Mouse (Mus musculus) megakaryocyte, embryonic 14.5 days (primary cell): ENCODE data around the gene Trmo.

ENCODE experiments used
- FLI1 ChIP-seq: IDR thresholded peaks from 2 replicates; pipeline ENCODE4 v1.6.1; 2012; ENCODE audit warnings: low read length, inconsistent platforms, mixed read lengths
- GATA1 ChIP-seq: IDR thresholded peaks from 3 replicates; pipeline ENCODE4 v1.6.1; 2012; ENCODE audit warnings: mixed read lengths, low read length, inconsistent platforms, borderline replicate concordance

DNA sequence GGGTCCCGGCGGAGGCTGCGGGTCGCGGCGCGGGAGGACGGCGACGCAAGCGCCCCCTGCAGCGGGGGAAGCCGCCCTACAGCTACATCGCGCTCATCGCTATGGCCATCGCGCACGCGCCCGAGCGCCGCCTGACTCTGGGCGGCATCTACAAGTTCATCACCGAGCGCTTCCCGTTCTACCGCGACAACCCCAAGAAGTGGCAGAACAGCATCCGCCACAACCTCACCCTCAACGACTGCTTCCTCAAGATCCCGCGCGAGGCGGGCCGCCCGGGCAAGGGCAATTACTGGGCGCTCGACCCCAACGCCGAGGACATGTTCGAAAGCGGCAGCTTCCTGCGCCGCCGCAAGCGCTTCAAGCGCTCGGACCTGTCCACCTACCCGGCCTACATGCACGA is 44.9 kb downstream of the Trmo start:
- no peak for TF ChIP-seq GATA1
- no peak for TF ChIP-seq FLI1
